Mouse (Mus musculus) limb, embryonic 11.5 days (tissue): ENCODE measurements around the gene Gm14399. TPM values are rescaled to one million over a fixed set of nuclear protein-coding genes. Genes with fewer than 3 reads are reported as not detected.
"Not testable (repeated sequence)": the region's sequence is repeated elsewhere in the genome, so short reads cannot be mapped to it uniquely, and the experiment has no call there.

Experiments
- ATAC-seq: fragments of 200-750 bp; cut with Nextera tagmentation; 2 replicates; pipeline ENCODE4 v1.8.0; 2017; ENCODE audit warnings: low read depth; ENCODE audit not compliant: insufficient number of reproducible peaks, low FRiP score, low TSS enrichment
- DNase-seq: peaks from one replicate; pipeline ENCODE4 v3.0.0-alpha.2; 2015; ENCODE audit warnings: low spot score
- H3K27ac ChIP-seq: fragments of 300-500 bp; sonication (generic); replicated peaks from 2 replicates; pipeline ENCODE4 v1.5.1; 2014; ENCODE audit warnings: low read depth, mild to moderate bottlenecking, low read length
- H3K27me3 ChIP-seq: fragments of 300-500 bp; sonication (generic); 2 replicates; pipeline ENCODE4 v1.6.1; 2014; ENCODE audit warnings: mild to moderate bottlenecking, low read length, mixed read lengths; ENCODE audit not compliant: control insufficient read depth, insufficient read depth
- H3K36me3 ChIP-seq: fragments of 300-500 bp; sonication (generic); 2 replicates; pipeline ENCODE4 v1.6.1; 2014; ENCODE audit warnings: mild to moderate bottlenecking, low read length, moderate library complexity, mixed read lengths; ENCODE audit not compliant: control insufficient read depth, insufficient read depth
- H3K4me1 ChIP-seq: fragments of 300-500 bp; sonication (generic); 2 replicates; pipeline ENCODE4 v1.6.1; 2014; ENCODE audit warnings: low read length, mixed read lengths; ENCODE audit not compliant: control insufficient read depth, insufficient read depth
- H3K4me2 ChIP-seq: fragments of 300-500 bp; sonication (generic); 2 replicates; pipeline ENCODE4 v1.6.1; 2014; ENCODE audit warnings: low read depth, mild to moderate bottlenecking, moderate library complexity; ENCODE audit not compliant: severe bottlenecking
- H3K4me3 ChIP-seq: fragments of 300-500 bp; sonication (generic); 2 replicates; pipeline ENCODE4 v1.5.1; 2014; ENCODE audit warnings: low read depth, low read length
- H3K9ac ChIP-seq: fragments of 300-500 bp; sonication (generic); 2 replicates; pipeline ENCODE4 v1.6.1; 2014; ENCODE audit warnings: mild to moderate bottlenecking, low read length
- H3K9me3 ChIP-seq: fragments of 300-500 bp; sonication (generic); 2 replicates; pipeline ENCODE4 v1.6.1; 2016; ENCODE audit warnings: low read length; ENCODE audit not compliant: control insufficient read depth
- WGBS: fragments of 180-500 bp; shearing (Covaris S2); extraction: QIAGEN DNeasy Blood & Tissue Kit; methylation state at CpG from one replicate; pipeline ENCODE4 v1.1.7; 2014; 5-methylcytosine and 5-hydroxymethylcytosine counted together
- polyA plus RNA-seq: library from polyadenylated mRNA; unstranded; fragments of >200 nt; fragmentation: Nextera tagmentation; extraction: Ambion mirVana; gene quantifications from 2 replicates; pipeline ENCODE4 v1.2.1, GENCODE M21; 2014

Gene Gm14399
- polyA plus RNA-seq, 1 experiment from 2014 or later: 7.5 TPM

DNA sequence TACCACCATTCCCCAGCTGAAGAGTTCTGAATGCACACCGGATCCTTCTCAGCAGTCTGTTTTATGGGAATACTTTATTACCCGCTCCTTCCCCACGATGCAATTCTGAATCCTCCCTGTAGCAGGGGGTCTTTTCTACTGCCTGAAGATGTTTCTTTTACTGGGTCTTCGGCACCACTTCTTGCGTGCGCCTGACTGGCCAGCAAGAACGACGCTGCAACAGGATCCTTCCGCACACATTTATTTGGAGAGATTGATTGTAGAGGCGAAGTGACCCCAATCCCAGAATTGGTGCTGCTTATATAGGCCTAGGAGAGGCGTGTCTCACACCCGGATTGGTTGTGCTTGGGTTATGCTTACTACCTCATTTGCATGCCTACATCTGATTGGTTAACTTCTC lies 23.3 kb upstream of the Gm14399 start:
- WGBS: 92% methylated on average over 12 of the region's 12 CpGs

DNA sequence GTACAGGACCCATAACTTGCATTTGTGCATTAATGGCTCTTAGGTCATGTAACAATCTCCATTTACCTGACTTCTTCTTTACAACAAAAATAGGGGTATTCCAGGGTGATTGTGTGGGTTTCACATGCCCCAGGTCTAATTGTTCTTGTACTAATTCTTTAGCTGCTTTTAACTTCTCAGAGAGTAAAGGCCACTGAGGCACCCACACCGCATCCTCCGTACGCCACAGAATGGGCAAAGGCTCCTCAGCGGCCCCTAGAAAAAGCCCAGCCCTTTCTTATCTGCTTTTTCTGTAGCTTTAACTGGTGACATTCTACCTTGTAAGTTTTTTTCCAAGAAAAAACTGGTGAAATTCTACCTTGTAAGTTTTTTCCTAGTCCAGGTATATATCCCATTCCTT lies 19.6 kb upstream of the Gm14399 start:
- DNase-seq: not testable (repeated sequence)
- 86% methylated on average over 4 of the region's 4 CpGs for WGBS

More for the DNA sequence above, 23.3 kb upstream of the Gm14399 start:
- not testable (repeated sequence) for H3K4me3 ChIP-seq, H3K9ac ChIP-seq, H3K36me3 ChIP-seq, ATAC-seq, DNase-seq, H3K27me3 ChIP-seq, H3K9me3 ChIP-seq, H3K4me1 ChIP-seq, H3K27ac ChIP-seq, H3K4me2 ChIP-seq

DNA sequence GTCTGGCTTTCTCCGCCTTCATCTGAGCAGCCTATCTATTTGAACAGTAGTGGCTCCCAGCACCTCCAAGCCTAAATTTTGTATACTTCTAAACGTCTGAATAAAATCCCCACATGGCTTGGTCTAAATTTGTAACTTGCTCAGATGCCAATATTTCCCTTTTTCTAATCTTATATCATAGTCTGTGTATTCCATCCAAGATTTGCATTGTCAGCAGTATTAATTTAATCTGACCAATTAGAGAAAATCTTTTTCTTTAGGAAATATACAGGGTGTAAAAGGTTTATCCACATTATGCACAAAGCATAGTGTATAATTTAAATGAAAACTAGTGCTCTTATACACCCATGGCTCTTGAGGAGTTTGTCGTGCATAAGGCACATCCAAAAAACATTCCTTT lies 16.8 kb upstream of the Gm14399 start:
- Histone ChIP-seq H3K4me3 (no peak overlapping the region), H3K27me3 (no peaks in the 10 kb centered on the region), H3K4me2 (no peak overlapping the region), H3K36me3 (no peaks in the 10 kb centered on the region), H3K27ac (no peak overlapping the region), H3K9ac (no peak overlapping the region), H3K4me1 (no peaks in the 10 kb centered on the region), H3K9me3 (no peaks in the 10 kb centered on the region)
- ATAC-seq: no peak
- DNase-seq: no peak
- 89% methylated on average over 3 of the region's 3 CpGs for WGBS

More for the DNA sequence above, 19.6 kb upstream of the Gm14399 start:
- H3K36me3 ChIP-seq, H3K4me3 ChIP-seq, H3K27ac ChIP-seq, H3K9me3 ChIP-seq, H3K27me3 ChIP-seq, H3K4me1 ChIP-seq, H3K9ac ChIP-seq, ATAC-seq, H3K4me2 ChIP-seq: not testable (repeated sequence)

DNA sequence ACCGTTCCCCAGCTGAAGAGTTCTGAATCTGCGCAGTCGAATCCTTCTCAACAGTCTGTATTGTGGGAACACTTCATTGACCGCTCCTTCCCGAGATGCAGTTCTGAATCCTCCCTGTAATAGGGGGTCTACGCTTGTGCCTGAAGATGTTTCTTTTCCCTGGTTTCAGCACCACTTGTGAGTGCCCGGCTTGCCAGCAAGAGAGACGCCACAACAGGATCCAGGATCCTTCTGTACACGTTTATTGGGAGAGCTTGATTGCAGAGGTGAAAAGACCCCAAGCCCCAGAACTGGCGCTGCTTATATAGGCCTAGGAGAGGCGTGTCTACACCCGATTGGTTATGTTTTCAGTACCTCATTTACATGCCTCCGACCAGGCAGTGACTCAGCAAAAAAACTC lies 14.9 kb upstream of the Gm14399 start:
- WGBS: 90% methylated on average over 13 of the region's 13 CpGs
- no peak overlapping the region for H3K4me2 ChIP-seq
- H3K9me3 ChIP-seq: no peaks in the 10 kb centered on the region
- no peak overlapping the region for H3K9ac ChIP-seq
- H3K27ac ChIP-seq: no peak overlapping the region
- DNase-seq: no peak
- no peaks in the 10 kb centered on the region for H3K4me1 ChIP-seq
- no peak overlapping the region for H3K4me3 ChIP-seq
- ATAC-seq: no peak
- no peaks in the 10 kb centered on the region for H3K36me3 ChIP-seq
- H3K27me3 ChIP-seq: no peaks in the 10 kb centered on the region

DNA sequence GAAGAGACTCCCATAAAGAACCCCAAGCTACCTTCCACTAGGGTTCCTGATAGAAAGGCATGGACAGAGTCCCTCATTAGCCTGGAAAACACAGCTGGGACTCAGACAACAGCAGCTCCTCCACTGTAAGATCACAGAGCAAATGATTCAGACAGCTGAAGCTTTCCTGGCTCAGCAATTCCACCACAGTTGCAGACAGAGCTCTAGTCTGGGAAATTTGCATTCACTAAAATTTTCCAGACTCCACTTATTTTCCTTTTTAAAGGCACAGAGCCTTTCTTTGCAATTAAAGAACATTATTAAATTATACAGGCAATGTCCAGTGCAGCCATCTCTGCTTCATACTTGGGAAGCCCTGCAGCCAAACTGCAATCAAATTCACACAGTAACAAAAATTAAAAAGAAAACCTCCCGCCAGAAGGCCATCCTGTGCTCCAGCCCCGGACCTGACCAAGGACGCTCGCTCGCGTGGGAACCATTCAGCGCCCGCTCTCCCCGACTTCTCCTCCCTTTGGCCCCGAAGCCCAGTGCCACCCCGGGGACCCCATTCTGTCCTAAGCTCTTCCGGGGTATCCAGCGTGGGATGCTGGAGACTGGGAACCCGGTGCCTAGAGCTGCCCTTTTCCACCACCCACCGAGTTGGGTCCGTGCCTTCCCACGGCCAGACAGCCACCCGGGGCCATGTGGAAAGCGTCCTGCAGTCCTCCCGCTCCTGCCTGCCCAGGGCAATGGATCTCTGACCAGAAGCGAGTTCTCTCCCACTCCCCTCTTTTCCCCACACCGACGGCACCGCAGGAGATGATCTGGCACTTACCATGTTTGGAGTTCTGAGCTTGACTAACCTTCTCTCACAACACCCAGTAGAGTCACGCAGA lies 457 bp downstream of the Gm14399 start:
- not testable (repeated sequence) for H3K36me3 ChIP-seq, H3K4me1 ChIP-seq, H3K9ac ChIP-seq, H3K27me3 ChIP-seq, H3K27ac ChIP-seq, ATAC-seq, H3K9me3 ChIP-seq
- DNase-seq: peak; percentile 22
- Histone ChIP-seq H3K4me3 (peak overlapping the region; percentile 33), H3K4me2 (peak overlapping the region; percentile 27)
- 7% methylated on average over 23 of the region's 25 CpGs for WGBS

DNA sequence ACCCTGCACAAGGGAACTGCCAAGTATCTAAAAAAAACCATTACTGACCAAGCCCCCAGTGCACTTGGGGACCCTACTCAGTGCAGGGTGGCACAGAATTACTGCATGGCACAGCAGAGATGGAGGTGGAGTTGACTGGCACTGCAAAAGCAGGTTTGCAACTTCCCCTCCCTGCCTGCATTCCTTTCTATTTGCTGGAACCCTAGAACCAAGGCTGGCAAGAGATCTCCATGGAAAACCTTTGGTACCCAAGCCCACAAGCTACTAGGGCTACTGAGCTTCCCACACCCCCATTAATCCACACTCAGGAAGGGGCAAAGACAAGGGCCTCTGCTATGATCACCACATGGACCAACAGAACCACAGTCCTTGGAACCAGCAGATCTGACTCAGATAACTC lies 1.2 kb downstream of the Gm14399 start:
- ATAC-seq, H3K27me3 ChIP-seq, DNase-seq, H3K36me3 ChIP-seq, H3K9me3 ChIP-seq, H3K27ac ChIP-seq, H3K4me3 ChIP-seq, H3K4me2 ChIP-seq, H3K9ac ChIP-seq, H3K4me1 ChIP-seq: not testable (repeated sequence)

Other genes with a start within 250 kb of the Gm14399 start
- gene Gm14444, start 131.8 kb downstream of the Gm14399 start, polyA plus RNA-seq: not detected in 2 replicates
- gene Gm14393, start 74.2 kb downstream of the Gm14399 start, polyA plus RNA-seq: 0.36 and 0.60 TPM in 2 replicates
- gene Gm14443, start 33.9 kb upstream of the Gm14399 start, polyA plus RNA-seq: 1.2 and 1.3 TPM in 2 replicates
- 9.3 and 10.9 TPM in 2 replicates for gene Gm14391, start 64.9 kb upstream of the Gm14399 start, polyA plus RNA-seq
- 3.3 and 5.3 TPM in 2 replicates for gene Gm14440, start 133.1 kb upstream of the Gm14399 start, polyA plus RNA-seq
- 24.6 and 26.1 TPM in 2 replicates for gene Gm4631, start 196.2 kb upstream of the Gm14399 start, polyA plus RNA-seq
- 5.0 and 5.6 TPM in 2 replicates for gene Zfp968, start 230.4 kb upstream of the Gm14399 start, polyA plus RNA-seq